Mouse (Mus musculus): ENCODE measurements around the gene Prim2. TPM values are rescaled to one million over a fixed set of nuclear protein-coding genes. Genes with fewer than 3 reads are reported as not detected.

The Prim2 gene
- polyA plus RNA-seq, 1 experiment: 2.5 TPM

DNA sequence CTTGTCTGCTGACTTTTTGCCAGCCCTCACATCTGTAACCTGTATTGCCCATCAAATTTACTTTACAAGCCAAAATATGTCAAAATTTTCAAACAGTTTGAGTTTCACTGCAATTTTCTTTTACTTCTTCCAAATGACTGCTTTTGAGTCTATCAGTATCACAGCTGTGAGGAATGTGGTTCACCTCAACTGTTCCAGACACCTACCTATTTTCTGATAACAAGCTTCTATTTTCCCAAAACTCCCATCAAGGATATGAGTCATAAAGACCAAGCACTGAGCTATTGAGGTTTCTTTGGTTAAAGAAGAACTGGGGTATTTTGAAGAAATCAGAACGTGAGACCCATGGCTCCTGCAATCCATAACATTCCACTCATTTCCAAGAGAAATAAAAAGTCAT is 57.5 kb downstream of the Prim2 start:
- WGBS: 64% methylated on average over 1 of the region's 1 CpGs

DNA sequence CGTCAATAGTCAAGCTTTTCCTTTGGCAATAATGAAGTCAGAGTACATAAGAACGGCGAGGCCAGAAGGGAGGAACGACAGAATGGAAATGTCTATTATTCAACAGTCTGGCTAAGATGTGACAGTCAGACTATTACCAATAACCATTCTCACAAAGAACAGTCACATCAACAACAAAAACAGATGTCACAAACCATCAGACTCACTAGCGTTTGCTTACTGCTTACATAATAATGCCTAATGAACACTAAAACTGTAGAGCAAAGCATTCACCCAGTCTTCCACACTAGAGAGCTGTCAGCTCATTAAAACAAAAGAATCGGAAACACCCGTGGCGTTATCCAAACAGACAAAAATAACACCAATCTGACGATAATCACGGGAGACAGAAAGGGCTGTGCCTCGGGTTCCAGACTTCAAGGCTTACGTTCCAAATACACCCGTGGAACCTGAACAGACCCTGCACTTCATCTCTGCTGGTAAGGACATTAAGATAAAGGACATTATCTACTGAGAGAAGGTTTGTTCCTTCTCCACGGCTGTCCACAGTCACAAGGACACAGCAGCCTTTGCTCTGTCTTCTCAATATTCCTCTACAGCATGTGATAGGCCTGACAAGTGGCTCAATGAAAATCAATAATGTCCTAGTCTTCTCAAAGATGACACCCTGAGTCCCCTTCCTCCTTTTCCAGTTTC is 59.4 kb downstream of the Prim2 start:
- Histone ChIP-seq H3K4me1 (ENCODE audit: control insufficient read depth, insufficient read depth, insufficient read length, low read length) (no peaks in the 10 kb centered on the region), H3K4me3 (ENCODE audit: low read depth, low read length) (no peak overlapping the region), H3K36me3 (ENCODE audit: control insufficient read depth, insufficient read depth, low read length) (no peaks in the 10 kb centered on the region), H3K27ac (ENCODE audit: insufficient read depth, low read depth, low read length) (no peak overlapping the region), H3K27me3 (ENCODE audit: control insufficient read depth, insufficient read depth, low read length) (no peaks in the 10 kb centered on the region)
- WGBS: 83% methylated on average over 14 of the region's 14 CpGs
- no peak for TF ChIP-seq POLR2A (IDR thresholded peaks at IDR 0.05; ENCODE audit: low read depth, low read length)

More for the DNA sequence above, 57.5 kb downstream of the Prim2 start:
- no peak overlapping the region for H3K4me3 ChIP-seq (ENCODE audit: low read depth, low read length)
- no peaks in the 10 kb centered on the region for H3K27me3 ChIP-seq (ENCODE audit: control insufficient read depth, insufficient read depth, low read length)
- H3K4me1 ChIP-seq (ENCODE audit: control insufficient read depth, insufficient read depth, insufficient read length, low read length): no peaks in the 10 kb centered on the region
- no peak for TF ChIP-seq POLR2A (IDR thresholded peaks at IDR 0.05; ENCODE audit: low read depth, low read length)
- TF ChIP-seq CTCF (IDR thresholded peaks at IDR 0.05; ENCODE audit: extremely low read depth, insufficient read length, insufficient replicate concordance, low read depth, low read length): no peak
- no peak overlapping the region for H3K27ac ChIP-seq (ENCODE audit: insufficient read depth, low read depth, low read length)
- H3K36me3 ChIP-seq (ENCODE audit: control insufficient read depth, insufficient read depth, low read length): no peaks in the 10 kb centered on the region

DNA sequence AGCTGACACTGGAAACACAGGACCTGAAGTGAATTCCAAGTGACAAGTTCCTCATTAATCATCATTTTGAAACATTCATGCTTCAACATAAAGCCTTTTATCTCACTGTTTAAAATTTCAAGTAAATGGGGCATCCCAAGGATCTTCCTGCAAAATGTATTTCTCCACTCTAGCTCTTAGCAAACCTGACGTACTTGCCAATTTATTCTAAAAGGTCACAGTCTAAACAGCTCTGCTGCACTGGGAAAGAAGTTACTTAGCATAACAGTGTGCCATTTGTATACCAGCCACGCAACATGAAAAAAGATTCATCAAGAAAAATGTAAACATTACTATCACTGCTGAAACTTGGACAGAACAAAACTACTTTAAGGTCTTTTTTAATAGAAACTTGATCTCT is 61.5 kb downstream of the Prim2 start:
- Histone ChIP-seq H3K27ac (ENCODE audit: insufficient read depth, low read depth, low read length) (no peak overlapping the region), H3K36me3 (ENCODE audit: control insufficient read depth, insufficient read depth, low read length) (no peaks in the 10 kb centered on the region), H3K4me1 (ENCODE audit: control insufficient read depth, insufficient read depth, insufficient read length, low read length) (no peaks in the 10 kb centered on the region), H3K4me3 (ENCODE audit: low read depth, low read length) (no peak overlapping the region), H3K27me3 (ENCODE audit: control insufficient read depth, insufficient read depth, low read length) (no peaks in the 10 kb centered on the region)
- no peak for TF ChIP-seq CTCF (IDR thresholded peaks at IDR 0.05; ENCODE audit: extremely low read depth, insufficient read length, insufficient replicate concordance, low read depth, low read length)
- WGBS: 75% methylated on average over 2 of the region's 2 CpGs

DNA sequence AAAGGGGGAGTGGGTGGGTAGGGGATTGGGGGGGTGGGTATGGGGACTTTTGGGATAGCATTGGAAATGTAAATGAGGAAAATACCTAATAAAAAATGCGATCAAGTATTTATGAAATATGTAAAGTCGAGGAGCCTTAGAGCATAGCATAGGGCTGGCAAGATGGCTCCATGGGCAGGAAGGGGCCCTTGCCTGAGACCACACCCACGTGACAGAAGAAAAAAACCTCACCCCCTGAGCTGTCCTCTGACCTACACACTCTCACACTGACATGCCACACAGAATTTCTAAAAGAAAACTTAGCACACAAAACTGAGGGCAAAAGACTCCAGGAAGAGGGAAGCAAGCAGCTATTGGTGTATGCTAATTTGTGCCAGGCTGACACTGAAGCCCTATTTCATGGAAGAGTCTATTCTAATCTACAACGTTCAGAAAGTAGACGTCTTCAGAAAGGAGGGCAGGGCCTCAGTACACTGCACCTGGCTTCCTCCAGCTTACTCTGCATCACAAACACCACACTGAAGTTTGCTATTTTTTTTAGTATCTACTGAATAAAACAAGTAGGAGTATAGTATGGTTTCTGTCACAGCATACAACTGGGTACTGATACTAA is 65.4 kb downstream of the Prim2 start:
- WGBS: 76% methylated on average over 5 of the region's 5 CpGs
- Histone ChIP-seq H3K27ac (ENCODE audit: insufficient read depth, low read depth, low read length) (no peak overlapping the region), H3K4me3 (ENCODE audit: low read depth, low read length) (no peak overlapping the region), H3K4me1 (ENCODE audit: control insufficient read depth, insufficient read depth, insufficient read length, low read length) (no peaks in the 10 kb centered on the region), H3K36me3 (ENCODE audit: control insufficient read depth, insufficient read depth, low read length) (no peaks in the 10 kb centered on the region), H3K27me3 (ENCODE audit: control insufficient read depth, insufficient read depth, low read length) (no peaks in the 10 kb centered on the region)
- TF ChIP-seq POLR2A (IDR thresholded peaks at IDR 0.05; ENCODE audit: low read depth, low read length) (no peak), CTCF (IDR thresholded peaks at IDR 0.05; ENCODE audit: extremely low read depth, insufficient read length, insufficient replicate concordance, low read depth, low read length) (no peak)

GRCm38 (mm10) chr1:33599698-33600097 is 69.9 kb downstream of the Prim2 start:
- no peak overlapping the region for H3K4me3 ChIP-seq (ENCODE audit: low read depth, low read length)
- WGBS: 97% methylated on average over 3 of the region's 3 CpGs
- H3K27ac ChIP-seq (ENCODE audit: insufficient read depth, low read depth, low read length): no peak overlapping the region

DNA sequence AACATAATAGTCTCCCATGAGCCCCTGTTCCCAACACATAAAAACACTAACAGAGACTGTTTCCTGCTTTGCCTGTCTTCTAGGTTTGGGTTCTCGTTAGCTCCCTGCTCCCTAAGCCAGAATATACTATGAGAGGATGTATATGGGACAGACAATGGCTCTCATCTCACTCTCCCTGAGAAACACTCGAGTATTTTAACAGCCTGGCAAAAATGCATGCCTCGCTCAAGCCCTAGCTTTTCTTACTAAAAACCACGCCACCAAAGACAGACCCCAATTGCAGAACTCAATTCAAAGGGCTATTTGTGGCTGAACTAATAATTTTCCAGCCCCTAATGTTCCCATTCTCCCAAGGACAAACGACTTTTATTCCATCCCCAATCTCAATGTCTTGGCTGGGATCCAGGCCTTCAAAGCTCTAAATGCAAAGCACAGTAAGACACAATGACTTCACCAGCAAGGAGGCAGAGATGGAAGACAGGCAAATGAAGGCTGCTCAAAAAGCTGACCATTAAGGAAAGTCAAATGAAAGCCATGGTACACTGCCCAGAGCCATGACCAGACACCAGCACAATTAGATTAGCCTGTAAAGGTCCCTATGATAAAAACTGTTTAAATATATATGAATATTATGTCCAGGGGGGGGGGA is 70.5 kb downstream of the Prim2 start:
- 81% methylated on average over 5 of the region's 5 CpGs for WGBS
- Histone ChIP-seq H3K4me1 (ENCODE audit: control insufficient read depth, insufficient read depth, insufficient read length, low read length) (no peaks in the 10 kb centered on the region), H3K36me3 (ENCODE audit: control insufficient read depth, insufficient read depth, low read length) (no peaks in the 10 kb centered on the region), H3K27me3 (ENCODE audit: control insufficient read depth, insufficient read depth, low read length) (no peaks in the 10 kb centered on the region), H3K27ac (ENCODE audit: insufficient read depth, low read depth, low read length) (no peak overlapping the region), H3K4me3 (ENCODE audit: low read depth, low read length) (no peak overlapping the region)
- TF ChIP-seq POLR2A (IDR thresholded peaks at IDR 0.05; ENCODE audit: low read depth, low read length) (no peak), CTCF (IDR thresholded peaks at IDR 0.05; ENCODE audit: extremely low read depth, insufficient read length, insufficient replicate concordance, low read depth, low read length) (no peak)

More at GRCm38 (mm10) chr1:33599698-33600097, 69.9 kb downstream of the Prim2 start:
- Histone ChIP-seq H3K27me3 (ENCODE audit: control insufficient read depth, insufficient read depth, low read length) (no peaks in the 10 kb centered on the region), H3K36me3 (ENCODE audit: control insufficient read depth, insufficient read depth, low read length) (no peaks in the 10 kb centered on the region), H3K4me1 (ENCODE audit: control insufficient read depth, insufficient read depth, insufficient read length, low read length) (no peaks in the 10 kb centered on the region)
- TF ChIP-seq POLR2A (IDR thresholded peaks at IDR 0.05; ENCODE audit: low read depth, low read length): no peak

GRCm38 (mm10) chr1:33597043-33597442 is 72.6 kb downstream of the Prim2 start:
- WGBS: 97% methylated on average over 1 of the region's 1 CpGs
- Histone ChIP-seq H3K27ac (ENCODE audit: insufficient read depth, low read depth, low read length) (no peak overlapping the region), H3K27me3 (ENCODE audit: control insufficient read depth, insufficient read depth, low read length) (no peaks in the 10 kb centered on the region), H3K36me3 (ENCODE audit: control insufficient read depth, insufficient read depth, low read length) (no peaks in the 10 kb centered on the region), H3K4me3 (ENCODE audit: low read depth, low read length) (no peak overlapping the region), H3K4me1 (ENCODE audit: control insufficient read depth, insufficient read depth, insufficient read length, low read length) (no peaks in the 10 kb centered on the region)
- TF ChIP-seq POLR2A (IDR thresholded peaks at IDR 0.05; ENCODE audit: low read depth, low read length): no peak
- no peak for TF ChIP-seq CTCF (IDR thresholded peaks at IDR 0.05; ENCODE audit: extremely low read depth, insufficient read length, insufficient replicate concordance, low read depth, low read length)

Data from small intestine, adult 2 months (tissue).